Mouse (Mus musculus) testis, postnatal 10 days (tissue): Measurements from ENCODE around the gene Msh5.

Experiments
- DNase-seq: peaks from one replicate; pipeline ENCODE4 v3.0.0; 2021; ENCODE audit warnings: low spot score

Gene Msh5

GRCm38 (mm10) chr17:35046681-35047455, at the start of gene Msh5:
Gene Msh5, minus strand, starts transcription at chr17:35046745.
- DNase-seq = peak; percentile 99

GRCm38 (mm10) chr17:35094475-35095365, 48.2 kb upstream of the Msh5 start:
- no peak for DNase-seq

GRCm38 (mm10) chr17:35092403-35093198, 46.1 kb upstream of the Msh5 start:
- no peak for DNase-seq

- no peak for DNase-seq
Measured at GRCm38 (mm10) chr17:35090166-35090932, 43.8 kb upstream of the Msh5 start.

- DNase-seq = peak; percentile 93
Measured at GRCm38 (mm10) chr17:35088825-35089644, 42.5 kb upstream of the Msh5 start, which contains the start of gene Abhd16a. Gene Abhd16a, plus strand, starts transcription at chr17:35089263.

- DNase-seq = no peak
Measured at GRCm38 (mm10) chr17:35088151-35088550, 41.6 kb upstream of the Msh5 start.

GRCm38 (mm10) chr17:35085208-35085865, 38.8 kb upstream of the Msh5 start, which contains the start of gene Ly6g6f:
Gene Ly6g6f, minus strand, starts transcription at chr17:35085610.
- no peak for DNase-seq

- no peak for DNase-seq
Measured at GRCm38 (mm10) chr17:35083929-35084497, 37.5 kb upstream of the Msh5 start.

- no peak for DNase-seq
Measured at GRCm38 (mm10) chr17:35082841-35083576, 36.5 kb upstream of the Msh5 start.

GRCm38 (mm10) chr17:35080710-35081109, 34.2 kb upstream of the Msh5 start:
- DNase-seq = no peak

GRCm38 (mm10) chr17:35080248-35080647, 33.7 kb upstream of the Msh5 start:
- no peak for DNase-seq

- no peak for DNase-seq
Measured at GRCm38 (mm10) chr17:35079778-35080177, 33.2 kb upstream of the Msh5 start.

GRCm38 (mm10) chr17:35077786-35078233, 31.3 kb upstream of the Msh5 start, which contains the start of gene Ly6g6d:
Gene Ly6g6d, minus strand, starts transcription at chr17:35078065.
- no peak for DNase-seq

- DNase-seq = no peak
Measured at GRCm38 (mm10) chr17:35077285-35077684, 30.7 kb upstream of the Msh5 start.

- no peak for DNase-seq
Measured at GRCm38 (mm10) chr17:35076507-35077176, 30.1 kb upstream of the Msh5 start, which contains the start of gene Ly6g6e. Gene Ly6g6e, plus strand, starts transcription at chr17:35076902.

- no peak for DNase-seq
Measured at GRCm38 (mm10) chr17:35074097-35074496, 27.6 kb upstream of the Msh5 start.

GRCm38 (mm10) chr17:35071454-35071853, 24.9 kb upstream of the Msh5 start:
- no peak for DNase-seq
